Mouse (Mus musculus) forebrain, embryonic 14.5 days (tissue): Measurements from ENCODE around the gene Cd28. TPM values are rescaled to one million over a fixed set of nuclear protein-coding genes. Genes with fewer than 3 reads are reported as not detected.

Experiments used
- ATAC-seq: fragments of 200-750 bp; cut with Nextera tagmentation; 2 replicates; pipeline ENCODE4 v1.8.0; 2017; ENCODE audit warnings: mild to moderate bottlenecking, moderate library complexity
- DNase-seq: peaks from one replicate; pipeline ENCODE4 v3.0.0-alpha.2; 2015; ENCODE audit warnings: low spot score
- H3K27ac ChIP-seq: fragments of 300-500 bp; sonication (generic); 2 replicates; pipeline ENCODE4 v1.5.1; 2014; ENCODE audit warnings: low read depth, mild to moderate bottlenecking, control low read depth, low read length, moderate library complexity
- H3K27me3 ChIP-seq: fragments of 300-500 bp; sonication (generic); replicated peaks from 2 replicates; pipeline ENCODE4 v1.6.1; 2014; ENCODE audit warnings: low read length, control low read depth, mixed read lengths; ENCODE audit not compliant: control insufficient read depth, insufficient read depth
- H3K36me3 ChIP-seq: fragments of 300-500 bp; sonication (generic); 2 replicates; pipeline ENCODE4 v1.6.1; 2014; ENCODE audit warnings: low read length, control low read depth; ENCODE audit not compliant: control insufficient read depth, insufficient read depth
- H3K4me1 ChIP-seq: fragments of 300-500 bp; sonication (generic); 2 replicates; pipeline ENCODE4 v1.6.1; 2014; ENCODE audit warnings: antibody characterized with exemption, low read length, control low read depth; ENCODE audit not compliant: control insufficient read depth, insufficient read depth
- H3K4me2 ChIP-seq: fragments of 300-500 bp; sonication (generic); 2 replicates; pipeline ENCODE4 v1.6.1; 2014; ENCODE audit warnings: mild to moderate bottlenecking, control low read depth, low read length
- H3K4me3 ChIP-seq: fragments of 300-500 bp; sonication (generic); 2 replicates; pipeline ENCODE4 v1.5.1; 2014; ENCODE audit warnings: low read depth, low read length, control low read depth
- H3K9ac ChIP-seq: fragments of 300-500 bp; sonication (generic); 2 replicates; pipeline ENCODE4 v1.6.1; 2014; ENCODE audit warnings: mild to moderate bottlenecking, low read length, control low read depth, moderate library complexity
- H3K9me3 ChIP-seq: fragments of 300-500 bp; sonication (generic); replicated peaks from 2 replicates; pipeline ENCODE4 v1.6.1; 2016; ENCODE audit warnings: low read length, control low read depth, mixed read lengths; ENCODE audit not compliant: control insufficient read depth
- WGBS: fragments of 180-500 bp; shearing (Covaris S2); extraction: QIAGEN DNeasy Blood & Tissue Kit; methylation state at CpG from one replicate; pipeline ENCODE4 v1.1.7; 2014; 5-methylcytosine and 5-hydroxymethylcytosine counted together
- polyA plus RNA-seq: library from polyadenylated mRNA; unstranded; fragments of >200 nt; fragmentation: Nextera tagmentation; extraction: Ambion mirVana; gene quantifications from 2 replicates; pipeline ENCODE4 v1.2.1, GENCODE M21; 2014

Gene Cd28
- polyA plus RNA-seq: 0.20 and 0.32 TPM in 2 replicates

DNA sequence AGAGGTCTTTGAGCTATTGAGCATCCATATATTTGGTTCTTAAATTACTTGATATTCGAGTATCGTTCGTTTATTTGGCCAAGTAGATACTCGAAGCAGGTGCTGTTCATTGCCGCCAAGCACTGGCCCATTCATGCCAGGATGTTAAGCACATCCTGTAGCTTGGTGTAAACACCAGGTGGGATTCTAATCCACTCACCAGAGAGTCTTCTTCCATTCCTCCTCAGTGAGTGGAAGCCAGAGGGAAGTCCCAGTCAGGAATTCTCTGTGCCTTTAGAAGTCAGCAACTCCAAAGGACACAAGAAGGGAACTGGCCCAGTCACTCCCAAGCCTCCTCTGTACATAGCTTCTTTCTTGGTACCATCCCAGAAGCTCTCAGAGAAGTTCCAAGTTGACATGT lies at the start of gene Cd28:
Cd28 (plus strand) TSS at position 234 of the 400 bp plus-strand sequence.
- no peaks in the 10 kb centered on the region for H3K27me3 ChIP-seq
- no peak within 1 kb of the TSS for H3K27ac ChIP-seq
- H3K4me2 ChIP-seq: no peak within 1 kb of the TSS
- no peak for DNase-seq
- WGBS: 90% methylated on average over 5 of the region's 5 CpGs
- H3K4me1 ChIP-seq: peaks cover 3% of the 10 kb centered on the region; the same call in 1 of the 2 replicates
- ATAC-seq: no peak
- H3K36me3 ChIP-seq: no peaks in the 10 kb centered on the region
- H3K4me3 ChIP-seq: no peak within 1 kb of the TSS
- H3K9ac ChIP-seq: no peak within 1 kb of the TSS
- H3K9me3 ChIP-seq: no peaks in the 10 kb centered on the region

DNA sequence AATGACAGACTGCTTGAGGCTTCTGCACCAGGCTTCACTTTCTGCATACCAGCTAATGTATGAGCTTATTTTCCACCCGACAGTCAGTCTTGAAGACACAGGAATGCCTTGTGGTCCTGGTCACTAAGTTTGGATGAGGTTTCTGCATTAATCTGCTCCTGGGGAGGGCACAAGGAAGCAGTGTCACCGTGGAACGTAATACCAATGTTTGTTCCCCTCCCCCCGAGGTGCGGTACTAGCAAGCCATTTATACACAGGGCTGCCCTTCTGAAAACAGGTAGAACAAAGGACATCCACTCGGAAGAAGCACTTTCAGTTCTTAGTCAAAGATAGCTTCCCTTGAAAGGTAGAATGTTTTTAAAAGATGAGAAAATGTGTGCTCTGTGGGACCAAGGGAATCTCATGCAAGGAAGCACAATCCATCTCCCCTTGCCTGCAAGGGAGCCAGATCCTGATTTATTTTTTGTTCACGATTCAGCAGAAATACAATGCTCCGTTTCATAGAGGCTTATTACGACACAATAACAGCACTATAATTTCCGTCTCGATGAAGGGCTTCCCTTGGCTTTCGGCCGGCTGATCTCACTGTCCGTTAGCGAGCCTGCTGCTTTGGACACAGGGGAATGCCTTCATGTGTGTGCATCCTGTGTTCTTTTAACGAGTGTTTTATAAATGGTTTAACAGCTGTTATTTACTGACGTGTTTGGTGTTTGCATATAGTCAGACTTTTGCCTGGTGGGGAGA lies 48.6 kb upstream of the Cd28 start:
- Histone ChIP-seq H3K27me3 (no peaks in the 10 kb centered on the region), H3K4me2 (peak overlapping the region; percentile 43), H3K36me3 (no peaks in the 10 kb centered on the region), H3K4me1 (peaks cover 9% of the 10 kb centered on the region), H3K9ac (peak overlapping the region; percentile 51), H3K9me3 (no peaks in the 10 kb centered on the region), H3K27ac (peak overlapping the region; percentile 41; the same call in 1 of the 2 replicates), H3K4me3 (0 out of 2 replicates have a peak overlapping the region, but pooled peaks have one; percentile 9)
- peak; percentile 48; the same call in 1 of the 2 replicates for ATAC-seq
- 19% methylated on average over 17 of the region's 17 CpGs for WGBS
- peak; percentile 65 for DNase-seq

DNA sequence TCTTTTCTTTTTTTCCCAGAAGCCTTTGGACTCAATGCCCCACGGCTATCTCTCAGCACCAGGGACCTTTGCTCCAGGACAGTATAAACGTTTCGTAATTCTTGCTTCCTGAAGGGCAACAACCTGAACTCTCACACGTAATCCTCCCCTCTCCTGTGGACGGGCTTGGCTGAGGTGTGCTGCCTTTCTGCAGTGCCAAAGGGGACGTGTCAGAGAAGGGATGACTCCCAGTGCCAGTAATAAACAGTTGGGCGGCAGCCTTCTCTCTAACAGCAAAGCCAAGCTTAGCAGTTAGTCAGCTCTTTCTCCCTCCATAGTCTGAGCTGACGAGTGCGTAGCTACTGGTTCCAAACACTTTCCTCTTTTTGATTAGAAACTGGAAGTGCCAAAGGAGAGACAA lies 47.6 kb upstream of the Cd28 start:
- ATAC-seq: no peak

DNA sequence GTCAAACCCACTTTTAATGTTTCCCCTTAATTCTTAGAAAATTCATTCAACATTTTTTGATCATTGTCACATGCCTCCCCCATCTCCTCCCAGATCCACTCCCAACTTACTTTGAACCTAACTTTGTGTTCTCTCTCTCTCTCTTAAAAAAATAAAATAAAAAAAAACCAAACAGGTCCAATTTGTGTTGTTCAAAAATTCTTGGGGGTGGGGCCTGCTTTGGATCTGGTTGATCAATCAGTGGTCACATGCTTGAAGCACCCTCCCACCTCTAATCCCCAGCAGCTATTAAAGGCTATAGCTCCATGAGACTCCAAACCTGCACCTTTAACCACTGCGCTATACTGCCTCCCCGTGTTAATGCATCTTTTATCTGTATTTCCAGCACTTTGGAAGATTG lies 46.9 kb upstream of the Cd28 start:
- 91% methylated on average over 2 of the region's 2 CpGs for WGBS
- Histone ChIP-seq H3K9ac (no peak overlapping the region), H3K9me3 (no peaks in the 10 kb centered on the region), H3K36me3 (no peaks in the 10 kb centered on the region), H3K27ac (no peak overlapping the region), H3K4me2 (no peak overlapping the region), H3K27me3 (no peaks in the 10 kb centered on the region), H3K4me3 (no peak overlapping the region), H3K4me1 (peaks cover 9% of the 10 kb centered on the region)
- ATAC-seq: no peak
- DNase-seq: no peak

More for the DNA sequence above, 47.6 kb upstream of the Cd28 start:
- Histone ChIP-seq H3K27ac (no peak overlapping the region), H3K4me1 (peaks cover 9% of the 10 kb centered on the region), H3K9ac (no peak overlapping the region), H3K27me3 (no peaks in the 10 kb centered on the region), H3K4me2 (no peak overlapping the region), H3K36me3 (no peaks in the 10 kb centered on the region), H3K4me3 (no peak overlapping the region), H3K9me3 (no peaks in the 10 kb centered on the region)
- no peak for DNase-seq
- 73% methylated on average over 9 of the region's 9 CpGs for WGBS

GRCm38 (mm10) chr1:60670172-60670571 lies 46.4 kb upstream of the Cd28 start:
- no peaks in the 10 kb centered on the region for H3K36me3 ChIP-seq
- no peak overlapping the region for H3K4me3 ChIP-seq
- H3K27me3 ChIP-seq: no peaks in the 10 kb centered on the region
- ATAC-seq: no peak
- DNase-seq: no peak
- H3K4me1 ChIP-seq: peaks cover 9% of the 10 kb centered on the region
- no peak overlapping the region for H3K9ac ChIP-seq
- H3K27ac ChIP-seq: no peak overlapping the region
- no peaks in the 10 kb centered on the region for H3K9me3 ChIP-seq
- WGBS: 69% methylated on average over 5 of the region's 5 CpGs
- no peak overlapping the region for H3K4me2 ChIP-seq

- 91% methylated on average over 4 of the region's 4 CpGs for WGBS
- H3K27ac ChIP-seq: no peak overlapping the region
Observed at GRCm38 (mm10) chr1:60683766-60684165, 32.8 kb upstream of the Cd28 start.

GRCm38 (mm10) chr1:60696115-60696895 lies 20.3 kb upstream of the Cd28 start:
- no peak for DNase-seq
- H3K27ac ChIP-seq: no peak overlapping the region
- 89% methylated on average over 3 of the region's 3 CpGs for WGBS

More at GRCm38 (mm10) chr1:60683766-60684165, 32.8 kb upstream of the Cd28 start:
- H3K27me3 ChIP-seq: no peaks in the 10 kb centered on the region
- H3K4me1 ChIP-seq: no peaks in the 10 kb centered on the region
- no peak for DNase-seq
- no peaks in the 10 kb centered on the region for H3K9me3 ChIP-seq
- H3K36me3 ChIP-seq: no peaks in the 10 kb centered on the region
- H3K9ac ChIP-seq: no peak overlapping the region
- ATAC-seq: no peak
- no peak overlapping the region for H3K4me2 ChIP-seq
- H3K4me3 ChIP-seq: no peak overlapping the region

GRCm38 (mm10) chr1:60702641-60703040 lies 14.0 kb upstream of the Cd28 start:
- no peak overlapping the region for H3K9ac ChIP-seq
- H3K4me3 ChIP-seq: no peak overlapping the region
- H3K4me2 ChIP-seq: no peak overlapping the region
- no peaks in the 10 kb centered on the region for H3K9me3 ChIP-seq
- WGBS: 57% methylated on average over 2 of the region's 2 CpGs
- H3K36me3 ChIP-seq: no peaks in the 10 kb centered on the region
- no peak for ATAC-seq
- DNase-seq: no peak
- H3K27ac ChIP-seq: no peak overlapping the region
- H3K27me3 ChIP-seq: no peaks in the 10 kb centered on the region
- no peaks in the 10 kb centered on the region for H3K4me1 ChIP-seq

More at GRCm38 (mm10) chr1:60696115-60696895, 20.3 kb upstream of the Cd28 start:
- Histone ChIP-seq H3K36me3 (no peaks in the 10 kb centered on the region), H3K9ac (no peak overlapping the region), H3K27me3 (no peaks in the 10 kb centered on the region), H3K4me3 (no peak overlapping the region), H3K4me1 (no peaks in the 10 kb centered on the region), H3K9me3 (no peaks in the 10 kb centered on the region), H3K4me2 (no peak overlapping the region)
- ATAC-seq: no peak
